Mouse (Mus musculus): ENCODE measurements around the gene Thap11. TPM values are rescaled to one million over a fixed set of nuclear protein-coding genes. Genes with fewer than 3 reads are reported as not detected.

The Thap11 gene
- 80.2 and 81.3 TPM in 2 replicates for polyA plus RNA-seq (2016; fragmentation: Nextera tagmentation; extraction: Ambion mirVana)

- peaks cover 23% of the 10 kb centered on the region for H3K36me3 ChIP-seq (replicated peaks)
- under 1% methylated on average over 43 of the region's 43 CpGs for WGBS
- peak within 1 kb of the TSS; percentile 96 for H3K27ac ChIP-seq
- H3K4me1 ChIP-seq = peaks cover 63% of the 10 kb centered on the region
- no peaks in the 10 kb centered on the region for H3K9me3 ChIP-seq
- no peaks in the 10 kb centered on the region for H3K27me3 ChIP-seq (ENCODE audit: poor library complexity, severe bottlenecking)
- DNase-seq (ENCODE audit: extremely low spot score, low spot score) = peak; percentile 96
- peak within 1 kb of the TSS; percentile 75 for H3K4me3 ChIP-seq
Observed at GRCm38 (mm10) chr8:105854715-105855216, at the start of gene Thap11. Gene Thap11, plus strand, starts transcription at chr8:105855132.

GRCm38 (mm10) chr8:105805346-105805745, 49.6 kb upstream of the Thap11 start:
- H3K9me3 ChIP-seq = no peaks in the 10 kb centered on the region
- peaks cover 48% of the 10 kb centered on the region for H3K36me3 ChIP-seq (replicated peaks)
- no peaks in the 10 kb centered on the region for H3K4me1 ChIP-seq
- no peaks in the 10 kb centered on the region for H3K27me3 ChIP-seq (ENCODE audit: poor library complexity, severe bottlenecking)
- no peak for DNase-seq (ENCODE audit: extremely low spot score, low spot score)
- 84% methylated on average over 3 of the region's 3 CpGs for WGBS
- H3K27ac ChIP-seq = no peak overlapping the region
- no peak overlapping the region for H3K4me3 ChIP-seq

GRCm38 (mm10) chr8:105805964-105806363, 49.0 kb upstream of the Thap11 start:
- no peak for DNase-seq (ENCODE audit: extremely low spot score, low spot score)
- H3K9me3 ChIP-seq = no peaks in the 10 kb centered on the region
- H3K27me3 ChIP-seq (ENCODE audit: poor library complexity, severe bottlenecking) = no peaks in the 10 kb centered on the region
- H3K4me1 ChIP-seq = no peaks in the 10 kb centered on the region
- no peak overlapping the region for H3K27ac ChIP-seq
- peaks cover 47% of the 10 kb centered on the region for H3K36me3 ChIP-seq (replicated peaks)
- 92% methylated on average over 1 of the region's 1 CpGs for WGBS
- H3K4me3 ChIP-seq = no peak overlapping the region

GRCm38 (mm10) chr8:105807766-105808165, 47.2 kb upstream of the Thap11 start:
- 91% methylated on average over 5 of the region's 5 CpGs for WGBS
- Histone ChIP-seq H3K9me3 (no peaks in the 10 kb centered on the region), H3K4me3 (no peak overlapping the region), H3K27me3 (ENCODE audit: poor library complexity, severe bottlenecking) (no peaks in the 10 kb centered on the region), H3K27ac (no peak overlapping the region), H3K36me3 (replicated peaks) (peaks cover 61% of the 10 kb centered on the region), H3K4me1 (no peaks in the 10 kb centered on the region)
- no peak for DNase-seq (ENCODE audit: extremely low spot score, low spot score)

GRCm38 (mm10) chr8:105808480-105808879, 46.5 kb upstream of the Thap11 start:
- H3K27ac ChIP-seq = no peak overlapping the region
- WGBS = 96% methylated on average over 2 of the region's 2 CpGs
- H3K4me1 ChIP-seq = no peaks in the 10 kb centered on the region
- no peaks in the 10 kb centered on the region for H3K27me3 ChIP-seq (ENCODE audit: poor library complexity, severe bottlenecking)
- no peak for DNase-seq (ENCODE audit: extremely low spot score, low spot score)
- no peak overlapping the region for H3K4me3 ChIP-seq
- H3K9me3 ChIP-seq = no peaks in the 10 kb centered on the region
- H3K36me3 ChIP-seq (replicated peaks) = peaks cover 66% of the 10 kb centered on the region

GRCm38 (mm10) chr8:105810245-105810786, 44.6 kb upstream of the Thap11 start:
- Histone ChIP-seq H3K4me3 (no peak overlapping the region), H3K27ac (no peak overlapping the region), H3K9me3 (no peaks in the 10 kb centered on the region), H3K4me1 (no peaks in the 10 kb centered on the region), H3K36me3 (replicated peaks) (peaks cover 52% of the 10 kb centered on the region), H3K27me3 (ENCODE audit: poor library complexity, severe bottlenecking) (no peaks in the 10 kb centered on the region)
- WGBS = 90% methylated on average over 6 of the region's 6 CpGs
- DNase-seq (ENCODE audit: extremely low spot score, low spot score) = no peak

- Histone ChIP-seq H3K27me3 (ENCODE audit: poor library complexity, severe bottlenecking) (no peaks in the 10 kb centered on the region), H3K4me1 (no peaks in the 10 kb centered on the region), H3K4me3 (no peak overlapping the region), H3K9me3 (no peaks in the 10 kb centered on the region), H3K27ac (no peak overlapping the region), H3K36me3 (replicated peaks) (peaks cover 51% of the 10 kb centered on the region)
- WGBS = 93% methylated on average over 10 of the region's 10 CpGs
- DNase-seq (ENCODE audit: extremely low spot score, low spot score) = no peak
Observed at GRCm38 (mm10) chr8:105811061-105811460, 43.9 kb upstream of the Thap11 start.

GRCm38 (mm10) chr8:105811543-105811942, 43.4 kb upstream of the Thap11 start:
- Histone ChIP-seq H3K27me3 (ENCODE audit: poor library complexity, severe bottlenecking) (no peaks in the 10 kb centered on the region), H3K36me3 (replicated peaks) (peaks cover 51% of the 10 kb centered on the region), H3K9me3 (no peaks in the 10 kb centered on the region), H3K4me1 (no peaks in the 10 kb centered on the region), H3K27ac (no peak overlapping the region), H3K4me3 (no peak overlapping the region)
- DNase-seq (ENCODE audit: extremely low spot score, low spot score) = no peak
- WGBS = 89% methylated on average over 3 of the region's 3 CpGs

GRCm38 (mm10) chr8:105812511-105812910, 42.4 kb upstream of the Thap11 start:
- DNase-seq (ENCODE audit: extremely low spot score, low spot score) = no peak
- Histone ChIP-seq H3K27ac (no peak overlapping the region), H3K27me3 (ENCODE audit: poor library complexity, severe bottlenecking) (no peaks in the 10 kb centered on the region), H3K36me3 (replicated peaks) (peaks cover 59% of the 10 kb centered on the region), H3K4me1 (no peaks in the 10 kb centered on the region), H3K4me3 (no peak overlapping the region), H3K9me3 (no peaks in the 10 kb centered on the region)
- 90% methylated on average over 5 of the region's 5 CpGs for WGBS

- Histone ChIP-seq H3K9me3 (no peaks in the 10 kb centered on the region), H3K36me3 (replicated peaks) (peaks cover 62% of the 10 kb centered on the region), H3K27ac (no peak overlapping the region), H3K4me3 (no peak overlapping the region), H3K4me1 (no peaks in the 10 kb centered on the region), H3K27me3 (ENCODE audit: poor library complexity, severe bottlenecking) (no peaks in the 10 kb centered on the region)
- 93% methylated on average over 6 of the region's 6 CpGs for WGBS
- no peak for DNase-seq (ENCODE audit: extremely low spot score, low spot score)
Observed at GRCm38 (mm10) chr8:105813241-105813640, 41.7 kb upstream of the Thap11 start.

- WGBS = 94% methylated on average over 3 of the region's 3 CpGs
- no peak for DNase-seq (ENCODE audit: extremely low spot score, low spot score)
- H3K4me1 ChIP-seq = no peaks in the 10 kb centered on the region
Observed at GRCm38 (mm10) chr8:105819659-105820058, 35.3 kb upstream of the Thap11 start.

GRCm38 (mm10) chr8:105820925-105821324, 34.0 kb upstream of the Thap11 start:
- Histone ChIP-seq H3K27ac (no peak overlapping the region), H3K36me3 (replicated peaks) (peaks cover 91% of the 10 kb centered on the region), H3K9me3 (0 out of 2 replicates have a peak, but pooled peaks cover 2% of the 10 kb centered on the region), H3K4me3 (no peak overlapping the region), H3K27me3 (ENCODE audit: poor library complexity, severe bottlenecking) (no peaks in the 10 kb centered on the region), H3K4me1 (peaks cover 6% of the 10 kb centered on the region)
- no peak for DNase-seq (ENCODE audit: extremely low spot score, low spot score)
- WGBS = 100% methylated on average over 1 of the region's 1 CpGs

More at GRCm38 (mm10) chr8:105819659-105820058, 35.3 kb upstream of the Thap11 start:
- Histone ChIP-seq H3K9me3 (0 out of 2 replicates have a peak, but pooled peaks cover 2% of the 10 kb centered on the region), H3K27me3 (ENCODE audit: poor library complexity, severe bottlenecking) (no peaks in the 10 kb centered on the region), H3K36me3 (replicated peaks) (peaks cover 83% of the 10 kb centered on the region), H3K4me3 (no peak overlapping the region), H3K27ac (no peak overlapping the region)

- H3K27ac ChIP-seq = no peak overlapping the region
- DNase-seq (ENCODE audit: extremely low spot score, low spot score) = no peak
- 0 out of 2 replicates have a peak, but pooled peaks cover 2% of the 10 kb centered on the region for H3K9me3 ChIP-seq
- WGBS = 90% methylated on average over 4 of the region's 4 CpGs
- H3K27me3 ChIP-seq (ENCODE audit: poor library complexity, severe bottlenecking) = no peaks in the 10 kb centered on the region
- peaks cover 18% of the 10 kb centered on the region for H3K4me1 ChIP-seq
- peaks cover 53% of the 10 kb centered on the region for H3K36me3 ChIP-seq (replicated peaks)
- H3K4me3 ChIP-seq = peak overlapping the region; percentile 97
Observed at GRCm38 (mm10) chr8:105825506-105825905, 29.4 kb upstream of the Thap11 start.
